Mouse (Mus musculus): ENCODE measurements at regions not wholly inside any gene's neighbourhood (a gene's known extent, or its start where the extent isn't known, plus 50 kb on each side); places are given as distances from the start of the nearest gene placed in this dataset.

DNA sequence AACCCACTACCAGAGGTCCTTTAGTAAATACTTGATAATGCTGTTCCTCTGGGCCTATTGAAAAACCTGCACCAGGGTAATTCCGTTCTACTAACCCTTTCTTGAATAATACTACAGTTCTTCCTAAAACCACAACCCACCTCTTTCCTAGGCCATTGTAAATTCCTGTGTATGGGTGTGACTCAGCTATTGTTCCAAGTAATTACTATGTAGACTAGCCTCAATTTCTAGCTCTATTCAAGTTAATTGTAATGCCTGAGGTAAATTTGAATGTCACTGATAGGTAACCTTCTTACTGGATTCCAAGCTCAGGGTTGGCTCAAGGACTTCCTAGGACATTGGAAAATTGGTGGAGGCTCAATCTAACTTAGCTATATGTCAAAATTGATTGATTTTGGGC, 185.1 kb upstream of the Slc5a7 start:
- 83% methylated on average over 1 of the region's 1 CpGs for WGBS
- Histone ChIP-seq H3K4me1 (ENCODE audit: control insufficient read depth, insufficient read depth, low read length) (no peaks in the 10 kb centered on the region), H3K27me3 (replicated peaks; ENCODE audit: control insufficient read depth, insufficient read depth, low read length) (no peaks in the 10 kb centered on the region), H3K27ac (ENCODE audit: insufficient read depth, low read depth, low read length) (no peak overlapping the region), H3K36me3 (ENCODE audit: control insufficient read depth, insufficient read depth, low read length) (no peaks in the 10 kb centered on the region), H3K4me3 (ENCODE audit: insufficient read depth, low read depth, low read length) (no peak overlapping the region)
- DNase-seq: no peak
- no peak for TF ChIP-seq POLR2A (IDR thresholded peaks at IDR 0.05; ENCODE audit: low read depth, low read length)
- no peak for TF ChIP-seq CTCF (conservative IDR thresholded peaks at IDR 0.05; ENCODE audit: insufficient read depth, insufficient read length, low read depth, low read length)

DNA sequence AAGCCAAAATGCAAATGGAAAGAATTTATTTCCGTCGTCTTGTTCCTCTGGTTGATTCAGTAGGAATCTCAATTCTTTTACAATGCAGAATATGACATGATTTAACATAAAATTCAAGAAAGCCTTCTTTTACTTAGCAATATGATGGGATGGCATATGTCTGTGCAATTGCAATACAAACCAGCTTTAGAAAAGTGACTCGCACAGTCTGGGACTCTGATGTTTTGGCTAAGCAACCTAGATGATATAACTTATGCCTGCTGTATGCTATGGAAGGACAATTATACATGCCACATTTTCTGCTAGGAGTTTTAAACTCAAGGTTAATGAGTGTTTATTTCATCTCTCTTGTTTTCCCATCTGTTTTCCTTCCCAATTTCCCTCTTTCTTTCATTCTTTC, 141.1 kb upstream of the Slc5a7 start:
- no peak for DNase-seq
- no peak overlapping the region for H3K27ac ChIP-seq (ENCODE audit: insufficient read depth, low read depth, low read length)
- 96% methylated on average over 3 of the region's 3 CpGs for WGBS
- no peaks in the 10 kb centered on the region for H3K36me3 ChIP-seq (ENCODE audit: control insufficient read depth, insufficient read depth, low read length)
- no peaks in the 10 kb centered on the region for H3K4me1 ChIP-seq (ENCODE audit: control insufficient read depth, insufficient read depth, low read length)
- no peak overlapping the region for H3K4me3 ChIP-seq (ENCODE audit: insufficient read depth, low read depth, low read length)
- H3K27me3 ChIP-seq (replicated peaks; ENCODE audit: control insufficient read depth, insufficient read depth, low read length): no peaks in the 10 kb centered on the region
- TF ChIP-seq POLR2A (IDR thresholded peaks at IDR 0.05; ENCODE audit: low read depth, low read length) (no peak), CTCF (conservative IDR thresholded peaks at IDR 0.05; ENCODE audit: insufficient read depth, insufficient read length, low read depth, low read length) (no peak)

DNA sequence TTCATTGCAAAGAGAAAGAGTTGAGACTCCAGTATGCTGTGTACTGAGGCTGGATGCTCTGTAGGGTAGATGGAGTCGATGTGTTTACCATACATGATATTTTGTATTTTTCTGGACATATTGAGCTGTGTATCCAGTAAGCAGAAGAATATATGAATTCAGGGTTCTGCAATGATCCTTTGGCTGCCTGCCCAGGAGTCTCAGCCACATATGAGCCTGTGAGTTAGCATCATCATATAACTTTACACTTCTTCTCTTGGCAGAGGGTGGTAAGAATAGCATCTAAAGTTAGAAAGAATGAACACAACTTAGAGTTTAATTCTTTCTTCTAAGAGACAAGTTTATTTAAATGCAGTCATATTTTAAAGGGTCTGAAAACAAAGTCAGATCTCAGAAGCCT, 139.6 kb upstream of the Slc5a7 start:
- no peak overlapping the region for H3K27ac ChIP-seq (ENCODE audit: insufficient read depth, low read depth, low read length)
- no peaks in the 10 kb centered on the region for H3K4me1 ChIP-seq (ENCODE audit: control insufficient read depth, insufficient read depth, low read length)
- no peak overlapping the region for H3K4me3 ChIP-seq (ENCODE audit: insufficient read depth, low read depth, low read length)
- TF ChIP-seq POLR2A (IDR thresholded peaks at IDR 0.05; ENCODE audit: low read depth, low read length) (no peak), CTCF (conservative IDR thresholded peaks at IDR 0.05; ENCODE audit: insufficient read depth, insufficient read length, low read depth, low read length) (no peak)
- DNase-seq: no peak
- WGBS: 69% methylated on average over 1 of the region's 1 CpGs
- H3K36me3 ChIP-seq (ENCODE audit: control insufficient read depth, insufficient read depth, low read length): no peaks in the 10 kb centered on the region
- H3K27me3 ChIP-seq (replicated peaks; ENCODE audit: control insufficient read depth, insufficient read depth, low read length): no peaks in the 10 kb centered on the region

DNA sequence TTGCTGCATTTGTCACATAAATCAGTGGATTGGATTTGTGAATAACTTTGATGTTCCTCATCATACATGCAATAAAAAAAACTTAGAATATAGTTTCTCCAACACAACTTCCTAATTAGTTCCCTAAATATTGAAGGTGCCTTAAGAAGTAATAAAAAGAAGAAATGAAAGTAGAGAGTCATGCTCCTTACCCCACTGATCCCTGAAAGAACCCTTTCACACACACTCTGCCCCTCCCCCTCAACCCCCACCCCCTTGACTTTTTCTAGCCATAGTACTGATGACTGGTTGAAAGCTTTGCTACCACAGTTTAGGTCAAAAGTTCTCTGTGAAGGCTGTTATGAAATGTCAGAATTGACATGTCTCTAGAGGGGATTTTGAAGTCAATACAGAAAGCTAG, 131.1 kb upstream of the Slc5a7 start:
- Histone ChIP-seq H3K27me3 (replicated peaks; ENCODE audit: control insufficient read depth, insufficient read depth, low read length) (no peaks in the 10 kb centered on the region), H3K36me3 (ENCODE audit: control insufficient read depth, insufficient read depth, low read length) (no peaks in the 10 kb centered on the region), H3K27ac (ENCODE audit: insufficient read depth, low read depth, low read length) (no peak overlapping the region), H3K4me3 (ENCODE audit: insufficient read depth, low read depth, low read length) (no peak overlapping the region), H3K4me1 (ENCODE audit: control insufficient read depth, insufficient read depth, low read length) (no peaks in the 10 kb centered on the region)
- DNase-seq: no peak
- TF ChIP-seq POLR2A (IDR thresholded peaks at IDR 0.05; ENCODE audit: low read depth, low read length) (no peak), CTCF (conservative IDR thresholded peaks at IDR 0.05; ENCODE audit: insufficient read depth, insufficient read length, low read depth, low read length) (no peak)

DNA sequence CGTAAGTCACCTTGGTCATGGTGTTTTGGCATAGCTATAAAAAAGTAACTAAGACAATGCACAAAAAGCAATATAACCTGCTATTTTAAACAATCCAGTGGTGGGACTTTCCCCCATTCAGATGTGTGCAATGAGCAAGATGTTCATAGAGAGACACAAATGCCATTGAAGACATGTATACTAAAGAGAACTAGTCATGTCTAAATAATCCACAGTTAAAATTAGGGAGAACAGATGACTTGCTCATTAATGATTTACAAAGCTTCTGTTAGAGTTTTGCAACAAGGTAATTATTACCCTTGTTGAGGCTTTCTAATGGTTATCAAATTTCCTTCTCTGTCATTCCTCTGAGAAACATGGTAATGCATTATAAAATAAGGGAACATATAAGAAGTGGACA, 115.4 kb upstream of the Slc5a7 start:
- 52% methylated on average over 1 of the region's 1 CpGs for WGBS

DNA sequence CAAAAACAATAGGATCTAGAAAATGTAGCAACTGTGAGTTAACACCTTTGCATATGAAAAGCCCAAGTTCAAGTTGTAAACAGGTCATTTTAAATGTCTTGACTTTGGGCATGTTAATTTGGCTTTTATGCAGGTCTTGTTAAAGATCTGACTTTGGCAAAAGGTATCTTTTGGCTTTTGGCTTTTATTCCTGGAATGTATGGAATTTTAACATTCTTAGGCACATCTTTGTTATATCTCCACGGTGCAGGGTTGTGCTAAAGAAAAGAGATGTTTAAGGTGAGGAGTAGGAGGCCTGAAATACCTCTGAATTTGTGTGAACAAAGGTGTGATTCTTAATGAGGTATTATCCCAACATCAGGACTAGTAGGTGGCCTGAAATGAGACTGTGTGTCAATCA, 97.6 kb upstream of the Slc5a7 start:
- H3K27me3 ChIP-seq (replicated peaks; ENCODE audit: control insufficient read depth, insufficient read depth, low read length): no peaks in the 10 kb centered on the region
- H3K4me3 ChIP-seq (ENCODE audit: insufficient read depth, low read depth, low read length): no peak overlapping the region
- WGBS: 52% methylated on average over 1 of the region's 1 CpGs
- H3K27ac ChIP-seq (ENCODE audit: insufficient read depth, low read depth, low read length): no peak overlapping the region
- no peak for TF ChIP-seq CTCF (conservative IDR thresholded peaks at IDR 0.05; ENCODE audit: insufficient read depth, insufficient read length, low read depth, low read length)
- no peak for DNase-seq
- no peaks in the 10 kb centered on the region for H3K4me1 ChIP-seq (ENCODE audit: control insufficient read depth, insufficient read depth, low read length)
- H3K36me3 ChIP-seq (ENCODE audit: control insufficient read depth, insufficient read depth, low read length): no peaks in the 10 kb centered on the region

More for the DNA sequence above, 115.4 kb upstream of the Slc5a7 start:
- no peaks in the 10 kb centered on the region for H3K27me3 ChIP-seq (replicated peaks; ENCODE audit: control insufficient read depth, insufficient read depth, low read length)
- H3K4me3 ChIP-seq (ENCODE audit: insufficient read depth, low read depth, low read length): no peak overlapping the region
- H3K36me3 ChIP-seq (ENCODE audit: control insufficient read depth, insufficient read depth, low read length): no peaks in the 10 kb centered on the region
- DNase-seq: peak; percentile 47
- H3K4me1 ChIP-seq (ENCODE audit: control insufficient read depth, insufficient read depth, low read length): no peaks in the 10 kb centered on the region; the same call in 1 of the 2 replicates
- TF ChIP-seq POLR2A (IDR thresholded peaks at IDR 0.05; ENCODE audit: low read depth, low read length): no peak
- no peak overlapping the region for H3K27ac ChIP-seq (ENCODE audit: insufficient read depth, low read depth, low read length)

DNA sequence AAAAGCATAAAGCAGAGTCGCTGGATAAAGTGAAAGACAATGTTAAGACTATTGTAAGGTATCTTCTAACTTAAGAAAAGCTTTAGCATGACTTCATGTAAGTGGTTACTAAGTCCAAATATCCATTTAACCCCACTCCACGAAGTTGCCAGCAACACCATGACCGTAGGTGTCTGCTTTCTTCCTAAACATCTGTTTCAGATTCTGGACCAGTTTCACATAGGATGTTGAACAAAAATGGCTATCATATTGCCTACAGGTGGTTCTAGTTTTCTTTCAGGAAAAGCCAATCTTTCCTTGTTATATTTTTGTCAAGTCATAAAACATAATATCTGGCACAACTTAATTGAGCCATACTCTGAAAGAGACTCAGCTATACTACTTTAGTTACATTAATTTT, 78.7 kb upstream of the Slc5a7 start:
- Histone ChIP-seq H3K27me3 (replicated peaks; ENCODE audit: control insufficient read depth, insufficient read depth, low read length) (no peaks in the 10 kb centered on the region), H3K27ac (ENCODE audit: insufficient read depth, low read depth, low read length) (no peak overlapping the region), H3K4me3 (ENCODE audit: insufficient read depth, low read depth, low read length) (no peak overlapping the region), H3K36me3 (ENCODE audit: control insufficient read depth, insufficient read depth, low read length) (no peaks in the 10 kb centered on the region), H3K4me1 (ENCODE audit: control insufficient read depth, insufficient read depth, low read length) (no peaks in the 10 kb centered on the region)
- DNase-seq: no peak
- 62% methylated on average over 3 of the region's 3 CpGs for WGBS
- TF ChIP-seq POLR2A (IDR thresholded peaks at IDR 0.05; ENCODE audit: low read depth, low read length): no peak
- TF ChIP-seq CTCF (conservative IDR thresholded peaks at IDR 0.05; ENCODE audit: insufficient read depth, insufficient read length, low read depth, low read length): no peak

DNA sequence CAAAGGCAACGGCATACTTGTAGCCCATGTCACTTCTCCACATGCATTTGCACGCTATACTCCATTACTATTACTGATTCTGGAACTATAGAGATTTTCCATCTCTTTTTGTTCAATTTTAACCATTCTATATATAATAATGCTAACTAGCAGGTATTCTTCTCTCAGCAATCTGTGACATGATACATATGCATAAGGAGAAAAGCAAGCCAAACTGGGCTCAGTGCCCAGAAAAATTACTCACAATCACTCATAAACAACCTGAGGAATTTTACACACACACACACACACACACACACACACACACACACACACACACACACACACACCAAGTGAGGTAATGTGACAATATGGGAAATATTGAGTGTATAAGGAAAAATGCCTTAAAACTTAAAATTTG, 69.8 kb upstream of the Slc5a7 start:
- WGBS: 91% methylated on average over 2 of the region's 2 CpGs

More for the DNA sequence above, 69.8 kb upstream of the Slc5a7 start:
- H3K27ac ChIP-seq (ENCODE audit: insufficient read depth, low read depth, low read length): no peak overlapping the region
- no peak for DNase-seq
- no peak for TF ChIP-seq CTCF (conservative IDR thresholded peaks at IDR 0.05; ENCODE audit: insufficient read depth, insufficient read length, low read depth, low read length)
- TF ChIP-seq POLR2A (IDR thresholded peaks at IDR 0.05; ENCODE audit: low read depth, low read length): no peak
- H3K4me3 ChIP-seq (ENCODE audit: insufficient read depth, low read depth, low read length): no peak overlapping the region
- no peaks in the 10 kb centered on the region for H3K4me1 ChIP-seq (ENCODE audit: control insufficient read depth, insufficient read depth, low read length)
- no peaks in the 10 kb centered on the region for H3K36me3 ChIP-seq (ENCODE audit: control insufficient read depth, insufficient read depth, low read length)
- H3K27me3 ChIP-seq (replicated peaks; ENCODE audit: control insufficient read depth, insufficient read depth, low read length): no peaks in the 10 kb centered on the region
